Mouse (Mus musculus) macrophage (primary cell): ENCODE data around the gene Dnah2. TPM values are rescaled to one million over a fixed set of nuclear protein-coding genes. Genes with fewer than 3 reads are reported as not detected.

Experiments
- polyA plus RNA-seq: library from polyadenylated mRNA; stranded (reverse); fragments of 250-400 nt; gene quantifications from 3 replicates; pipeline ENCODE4 v1.2.4, GENCODE M21; 2018; ENCODE audit warnings: inconsistent platforms

The Dnah2 gene
- polyA plus RNA-seq, 1 experiment from 2014 or later = 3.0 TPM

Other genes starting within 250 kb of the Dnah2 start
- 3.6 to 6.7 TPM (median 5.4 TPM) in 3 replicates for gene Cntrob, start 225.3 kb downstream of the Dnah2 start, polyA plus RNA-seq
- gene Trappc1, start 225.1 kb downstream of the Dnah2 start, polyA plus RNA-seq = 103 to 111 TPM (median 110 TPM) in 3 replicates
- gene Kcnab3, start 222.9 kb downstream of the Dnah2 start, polyA plus RNA-seq = 0.11 to 0.33 TPM (median 0.23 TPM) in 3 replicates
- gene Rnf227, start 208.6 kb downstream of the Dnah2 start, polyA plus RNA-seq = 3.3 to 4.4 TPM (median 3.6 TPM) in 3 replicates
- gene Chd3, start 179.7 kb downstream of the Dnah2 start, polyA plus RNA-seq = 43.6 to 105 TPM (median 82.3 TPM) in 3 replicates
- 60.0 to 104 TPM (median 95.8 TPM) in 3 replicates for gene Naa38, start 153.6 kb downstream of the Dnah2 start, polyA plus RNA-seq
- 25.0 to 35.1 TPM (median 31.3 TPM) in 3 replicates for gene Cyb5d1, start 153.5 kb downstream of the Dnah2 start, polyA plus RNA-seq
- gene Tmem88, start 150.9 kb downstream of the Dnah2 start, polyA plus RNA-seq = 0.09 TPM in 1 of 3 replicates, not detected in the others
- gene Kdm6b, start 135.4 kb downstream of the Dnah2 start, polyA plus RNA-seq = 4.5 to 15.0 TPM (median 11.0 TPM) in 3 replicates
- gene Efnb3, start 11.1 kb upstream of the Dnah2 start, polyA plus RNA-seq = 0.06 TPM in 1 of 3 replicates, not detected in the others
- gene Wrap53, start 31.1 kb upstream of the Dnah2 start, polyA plus RNA-seq = 4.4 to 5.0 TPM (median 5.0 TPM) in 3 replicates
- 32.6 to 59.9 TPM (median 52.5 TPM) in 3 replicates for gene Trp53, start 31.2 kb upstream of the Dnah2 start, polyA plus RNA-seq
- not detected in 3 replicates for gene Atp1b2, start 56.8 kb upstream of the Dnah2 start, polyA plus RNA-seq
- not detected in 3 replicates for gene Shbg, start 68.8 kb upstream of the Dnah2 start, polyA plus RNA-seq
- 1.6 to 2.2 TPM (median 1.6 TPM) in 3 replicates for gene Sat2, start 72.9 kb upstream of the Dnah2 start, polyA plus RNA-seq
- gene Fxr2, start 83.9 kb upstream of the Dnah2 start, polyA plus RNA-seq = 36.0 to 36.7 TPM (median 36.3 TPM) in 3 replicates
- gene Sox15, start 106.2 kb upstream of the Dnah2 start, polyA plus RNA-seq = 0.46 TPM in 1 of 3 replicates, not detected in the others
- gene Mpdu1, start 113.5 kb upstream of the Dnah2 start, polyA plus RNA-seq = 81.7 to 90.9 TPM (median 89.2 TPM) in 3 replicates
- 3,562 to 8,261 TPM (median 3,776 TPM) in 3 replicates for gene Cd68, start 117.0 kb upstream of the Dnah2 start, polyA plus RNA-seq
- gene Eif4a1, start 123.3 kb upstream of the Dnah2 start, polyA plus RNA-seq = 683 to 1,306 TPM (median 693 TPM) in 3 replicates
- gene Senp3, start 133.0 kb upstream of the Dnah2 start, polyA plus RNA-seq = 57.8 to 99.6 TPM (median 77.5 TPM) in 3 replicates
- gene Tnfsf13, start 136.7 kb upstream of the Dnah2 start, polyA plus RNA-seq = 16.4 to 43.4 TPM (median 40.3 TPM) in 3 replicates
- 89.2 to 140 TPM (median 130 TPM) in 3 replicates for gene Tnfsf12, start 146.7 kb upstream of the Dnah2 start, polyA plus RNA-seq
- 25.2 to 36.9 TPM (median 25.5 TPM) in 3 replicates for gene Tnfsfm13, start 147.0 kb upstream of the Dnah2 start, polyA plus RNA-seq
- gene Polr2a, start 209.5 kb upstream of the Dnah2 start, polyA plus RNA-seq = 63.4 to 133 TPM (median 79.6 TPM) in 3 replicates
- gene Slc35g3, start 212.9 kb upstream of the Dnah2 start, polyA plus RNA-seq = not detected in 3 replicates
- gene Zbtb4, start 216.8 kb upstream of the Dnah2 start, polyA plus RNA-seq = 11.6 to 17.8 TPM (median 12.0 TPM) in 3 replicates
- not detected in 3 replicates for gene Chrnb1, start 246.8 kb upstream of the Dnah2 start, polyA plus RNA-seq